Mouse (Mus musculus): ENCODE data around the gene Rnase11. TPM values are rescaled to one million over a fixed set of nuclear protein-coding genes. Genes with fewer than 3 reads are reported as not detected.

Rnase11 gene
- polyA plus RNA-seq, 1 experiment from 2014 or later: not detected

- Histone ChIP-seq H3K27me3 (ENCODE audit: control insufficient read depth, insufficient read depth, low read length) (no peaks in the 10 kb centered on the region; the same call in 1 of the 2 replicates), H3K9me3 (ENCODE audit: control insufficient read depth, low read length) (no peaks in the 10 kb centered on the region), H3K9ac (ENCODE audit: low read length) (no peak overlapping the region), H3K4me3 (ENCODE audit: low read depth, low read length) (no peak overlapping the region), H3K36me3 (ENCODE audit: control insufficient read depth, insufficient read depth, low read length) (no peaks in the 10 kb centered on the region), H3K4me2 (ENCODE audit: low read depth) (no peak overlapping the region), H3K4me1 (ENCODE audit: control insufficient read depth, insufficient read depth, low read length) (peaks cover 9% of the 10 kb centered on the region), H3K27ac (ENCODE audit: low read depth, low read length) (no peak overlapping the region)
- no peak for ATAC-seq (ENCODE audit: insufficient read depth, low FRiP score, low TSS enrichment)
- no peak for DNase-seq (ENCODE audit: low spot score)
- WGBS: 78% methylated on average over 2 of the region's 2 CpGs
Measured at GRCm38 (mm10) chr14:51085086-51085485, 35.1 kb upstream of the Rnase11 start.

- Histone ChIP-seq H3K36me3 (ENCODE audit: control insufficient read depth, insufficient read depth, low read length) (no peaks in the 10 kb centered on the region), H3K4me3 (ENCODE audit: low read depth, low read length) (peak overlapping the region; percentile 38; the same call in 1 of the 2 replicates), H3K27me3 (ENCODE audit: control insufficient read depth, insufficient read depth, low read length) (no peaks in the 10 kb centered on the region; the same call in 1 of the 2 replicates), H3K27ac (ENCODE audit: low read depth, low read length) (no peak overlapping the region), H3K9ac (ENCODE audit: low read length) (no peak overlapping the region), H3K4me1 (ENCODE audit: control insufficient read depth, insufficient read depth, low read length) (peaks cover 8% of the 10 kb centered on the region), H3K4me2 (ENCODE audit: low read depth) (peak overlapping the region; percentile 75), H3K9me3 (ENCODE audit: control insufficient read depth, low read length) (no peaks in the 10 kb centered on the region)
- WGBS: 15% methylated on average over 7 of the region's 7 CpGs
- no peak for DNase-seq (ENCODE audit: low spot score)
- ATAC-seq (ENCODE audit: insufficient read depth, low FRiP score, low TSS enrichment): no peak
Measured at GRCm38 (mm10) chr14:51083805-51084204, 33.8 kb upstream of the Rnase11 start.

- H3K27me3 ChIP-seq (ENCODE audit: control insufficient read depth, insufficient read depth, low read length): no peaks in the 10 kb centered on the region; the same call in 1 of the 2 replicates
- no peak overlapping the region for H3K27ac ChIP-seq (ENCODE audit: low read depth, low read length)
- no peaks in the 10 kb centered on the region for H3K9me3 ChIP-seq (ENCODE audit: control insufficient read depth, low read length)
- WGBS: 3% methylated on average over 38 of the region's 40 CpGs
- H3K4me2 ChIP-seq (ENCODE audit: low read depth): peak overlapping the region; percentile 75
- peak; percentile 73 for ATAC-seq (ENCODE audit: insufficient read depth, low FRiP score, low TSS enrichment)
- no peaks in the 10 kb centered on the region for H3K36me3 ChIP-seq (ENCODE audit: control insufficient read depth, insufficient read depth, low read length)
- DNase-seq (ENCODE audit: low spot score): peak; percentile 71
- peaks cover 7% of the 10 kb centered on the region for H3K4me1 ChIP-seq (ENCODE audit: control insufficient read depth, insufficient read depth, low read length)
- H3K9ac ChIP-seq (ENCODE audit: low read length): peak overlapping the region; percentile 30
- H3K4me3 ChIP-seq (ENCODE audit: low read depth, low read length): peak overlapping the region; percentile 38
Measured at GRCm38 (mm10) chr14:51082599-51083581, 32.9 kb upstream of the Rnase11 start.

GRCm38 (mm10) chr14:51081035-51081434 lies 31.1 kb upstream of the Rnase11 start:
- Histone ChIP-seq H3K9me3 (ENCODE audit: control insufficient read depth, low read length) (no peaks in the 10 kb centered on the region), H3K27me3 (ENCODE audit: control insufficient read depth, insufficient read depth, low read length) (no peaks in the 10 kb centered on the region; the same call in 1 of the 2 replicates), H3K4me2 (ENCODE audit: low read depth) (no peak overlapping the region), H3K36me3 (ENCODE audit: control insufficient read depth, insufficient read depth, low read length) (no peaks in the 10 kb centered on the region), H3K4me1 (ENCODE audit: control insufficient read depth, insufficient read depth, low read length) (peaks cover 7% of the 10 kb centered on the region), H3K27ac (ENCODE audit: low read depth, low read length) (no peak overlapping the region), H3K4me3 (ENCODE audit: low read depth, low read length) (no peak overlapping the region), H3K9ac (ENCODE audit: low read length) (no peak overlapping the region)
- no peak for DNase-seq (ENCODE audit: low spot score)
- ATAC-seq (ENCODE audit: insufficient read depth, low FRiP score, low TSS enrichment): no peak
- WGBS: 85% methylated on average over 2 of the region's 2 CpGs

GRCm38 (mm10) chr14:51079180-51079579 lies 29.2 kb upstream of the Rnase11 start:
- DNase-seq (ENCODE audit: low spot score): no peak
- Histone ChIP-seq H3K4me1 (ENCODE audit: control insufficient read depth, insufficient read depth, low read length) (peaks cover 7% of the 10 kb centered on the region), H3K9ac (ENCODE audit: low read length) (no peak overlapping the region), H3K36me3 (ENCODE audit: control insufficient read depth, insufficient read depth, low read length) (no peaks in the 10 kb centered on the region), H3K4me2 (ENCODE audit: low read depth) (no peak overlapping the region), H3K9me3 (ENCODE audit: control insufficient read depth, low read length) (no peaks in the 10 kb centered on the region), H3K27ac (ENCODE audit: low read depth, low read length) (no peak overlapping the region), H3K27me3 (ENCODE audit: control insufficient read depth, insufficient read depth, low read length) (no peaks in the 10 kb centered on the region; the same call in 1 of the 2 replicates), H3K4me3 (ENCODE audit: low read depth, low read length) (no peak overlapping the region)
- 85% methylated on average over 1 of the region's 1 CpGs for WGBS
- ATAC-seq (ENCODE audit: insufficient read depth, low FRiP score, low TSS enrichment): no peak

GRCm38 (mm10) chr14:51074335-51074734 lies 24.4 kb upstream of the Rnase11 start, which contains the start of gene Olfr750:
Olfr750 (minus strand) TSS chr14:51074435.
- DNase-seq (ENCODE audit: low spot score): no peak
- no peak within 1 kb of the TSS for H3K27ac ChIP-seq (ENCODE audit: low read depth, low read length)
- H3K36me3 ChIP-seq (ENCODE audit: control insufficient read depth, insufficient read depth, low read length): no peaks in the 10 kb centered on the region
- H3K4me1 ChIP-seq (ENCODE audit: control insufficient read depth, insufficient read depth, low read length): no peaks in the 10 kb centered on the region
- H3K27me3 ChIP-seq (ENCODE audit: control insufficient read depth, insufficient read depth, low read length): no peaks in the 10 kb centered on the region
- 86% methylated on average over 3 of the region's 3 CpGs for WGBS
- no peak within 1 kb of the TSS for H3K9ac ChIP-seq (ENCODE audit: low read length)
- no peak for ATAC-seq (ENCODE audit: insufficient read depth, low FRiP score, low TSS enrichment)
- no peaks in the 10 kb centered on the region for H3K9me3 ChIP-seq (ENCODE audit: control insufficient read depth, low read length)
- H3K4me2 ChIP-seq (ENCODE audit: low read depth): no peak within 1 kb of the TSS
- no peak within 1 kb of the TSS for H3K4me3 ChIP-seq (ENCODE audit: low read depth, low read length)

GRCm38 (mm10) chr14:51069617-51070016 lies 19.7 kb upstream of the Rnase11 start:
- ATAC-seq (ENCODE audit: insufficient read depth, low FRiP score, low TSS enrichment) (no peak), DNase-seq (ENCODE audit: low spot score) (no peak)
- no peaks in the 10 kb centered on the region for H3K36me3 ChIP-seq (ENCODE audit: control insufficient read depth, insufficient read depth, low read length)
- WGBS: 96% methylated on average over 2 of the region's 2 CpGs
- no peak overlapping the region for H3K9ac ChIP-seq (ENCODE audit: low read length)
- no peak overlapping the region for H3K4me2 ChIP-seq (ENCODE audit: low read depth)
- no peak overlapping the region for H3K4me3 ChIP-seq (ENCODE audit: low read depth, low read length)
- H3K27ac ChIP-seq (ENCODE audit: low read depth, low read length): no peak overlapping the region
- H3K4me1 ChIP-seq (ENCODE audit: control insufficient read depth, insufficient read depth, low read length): no peaks in the 10 kb centered on the region
- no peaks in the 10 kb centered on the region for H3K9me3 ChIP-seq (ENCODE audit: control insufficient read depth, low read length)
- no peaks in the 10 kb centered on the region for H3K27me3 ChIP-seq (ENCODE audit: control insufficient read depth, insufficient read depth, low read length)

- Histone ChIP-seq H3K9ac (ENCODE audit: low read length) (no peak overlapping the region), H3K36me3 (ENCODE audit: control insufficient read depth, insufficient read depth, low read length) (no peaks in the 10 kb centered on the region), H3K9me3 (ENCODE audit: control insufficient read depth, low read length) (no peaks in the 10 kb centered on the region), H3K4me3 (ENCODE audit: low read depth, low read length) (no peak overlapping the region), H3K4me1 (ENCODE audit: control insufficient read depth, insufficient read depth, low read length) (no peaks in the 10 kb centered on the region), H3K4me2 (ENCODE audit: low read depth) (no peak overlapping the region), H3K27me3 (ENCODE audit: control insufficient read depth, insufficient read depth, low read length) (no peaks in the 10 kb centered on the region), H3K27ac (ENCODE audit: low read depth, low read length) (no peak overlapping the region)
- DNase-seq (ENCODE audit: low spot score) (no peak), ATAC-seq (ENCODE audit: insufficient read depth, low FRiP score, low TSS enrichment) (no peak)
- 92% methylated on average over 5 of the region's 5 CpGs for WGBS
Measured at GRCm38 (mm10) chr14:51068956-51069355, 19.0 kb upstream of the Rnase11 start.

GRCm38 (mm10) chr14:51060761-51061160 lies 10.8 kb upstream of the Rnase11 start:
- Histone ChIP-seq H3K27me3 (ENCODE audit: control insufficient read depth, insufficient read depth, low read length) (no peaks in the 10 kb centered on the region), H3K4me1 (ENCODE audit: control insufficient read depth, insufficient read depth, low read length) (no peaks in the 10 kb centered on the region), H3K9ac (ENCODE audit: low read length) (no peak overlapping the region), H3K36me3 (ENCODE audit: control insufficient read depth, insufficient read depth, low read length) (no peaks in the 10 kb centered on the region), H3K27ac (ENCODE audit: low read depth, low read length) (no peak overlapping the region), H3K4me3 (ENCODE audit: low read depth, low read length) (no peak overlapping the region), H3K4me2 (ENCODE audit: low read depth) (no peak overlapping the region), H3K9me3 (ENCODE audit: control insufficient read depth, low read length) (no peaks in the 10 kb centered on the region)
- DNase-seq (ENCODE audit: low spot score): no peak
- ATAC-seq (ENCODE audit: insufficient read depth, low FRiP score, low TSS enrichment): no peak
- WGBS: 92% methylated on average over 5 of the region's 5 CpGs

Data from neural tube, embryonic 11.5 days (tissue).